Mouse (Mus musculus) megakaryocyte, embryonic 14.5 days (primary cell): ENCODE results near the gene Wdtc1.

ENCODE experiments used
- FLI1 ChIP-seq: IDR thresholded peaks from 2 replicates; pipeline ENCODE4 v1.6.1; 2012; ENCODE audit warnings: low read length, inconsistent platforms, mixed read lengths
- GATA1 ChIP-seq: IDR thresholded peaks from 3 replicates; pipeline ENCODE4 v1.6.1; 2012; ENCODE audit warnings: mixed read lengths, low read length, inconsistent platforms, borderline replicate concordance

GRCm38 (mm10) chr4:133291255-133291654 is 62.0 kb downstream of the Wdtc1 start:
- TF ChIP-seq GATA1, result no peak
- no peak for TF ChIP-seq FLI1
